Mouse (Mus musculus) MEL (cell line): Measurements from ENCODE around the gene Asb16. TPM values are rescaled to one million over a fixed set of nuclear protein-coding genes. Genes with fewer than 3 reads are reported as not detected.

Experiments used
- DNase-seq: peaks from one replicate; pipeline ENCODE4 v3.0.0; 2011; ENCODE audit warnings: low read depth, low spot score
- H3K27ac ChIP-seq: 2 replicates; pipeline ENCODE4 v1.5.1; 2012; ENCODE audit warnings: low read depth, mild to moderate bottlenecking, control low read depth, low read length, moderate library complexity; ENCODE audit not compliant: control insufficient read depth
- H3K27me3 ChIP-seq, 2 experiments: fragments of 150-350 bp in 1 of 2; sonication (generic) in 1 of 2; 2 replicates each; pipeline ENCODE4 v1.6.1; 2012; ENCODE audit warnings: low read length in 2 of 2, mild to moderate bottlenecking in 2 of 2, improper control_type of control experiment in 1 of 2, moderate library complexity in 1 of 2; ENCODE audit not compliant: insufficient read depth in 2 of 2, control insufficient read depth in 1 of 2
- H3K36me3 ChIP-seq, 2 experiments: 2 replicates each; pipeline ENCODE4 v1.6.1; 2012 to 2014; ENCODE audit warnings: low read length in 2 of 2, improper control_type of control experiment in 1 of 2, inconsistent platforms in 1 of 2, mild to moderate bottlenecking in 1 of 2; ENCODE audit not compliant: insufficient read depth in 2 of 2, control insufficient read depth in 1 of 2
- H3K4me1 ChIP-seq, 2 experiments: fragments of 150-350 bp in 1 of 2; sonication (generic) in 1 of 2; 2 replicates each; pipeline ENCODE4 v1.6.1; 2012; ENCODE audit warnings: low read length in 2 of 2, improper control_type of control experiment in 1 of 2, mild to moderate bottlenecking in 1 of 2; ENCODE audit not compliant: insufficient read depth in 2 of 2, control insufficient read depth in 1 of 2
- H3K4me3 ChIP-seq, 2 experiments: fragments of 150-350 bp in 1 of 2; sonication (generic) in 1 of 2; 2 replicates each; pipeline ENCODE4 v1.5.1; 2012; ENCODE audit warnings: low read depth in 2 of 2, low read length in 2 of 2, mild to moderate bottlenecking in 2 of 2, moderate library complexity in 2 of 2, control low read depth in 1 of 2, improper control_type of control experiment in 1 of 2; ENCODE audit not compliant: control insufficient read depth in 1 of 2, insufficient read depth in 1 of 2
- H3K79me2 ChIP-seq: 2 replicates; pipeline ENCODE4 v1.6.1; 2012; ENCODE audit warnings: mild to moderate bottlenecking, low read length, moderate library complexity; ENCODE audit not compliant: control insufficient read depth, poor library complexity, insufficient read depth
- H3K9ac ChIP-seq: 2 replicates; pipeline ENCODE4 v1.6.1; 2012; ENCODE audit warnings: low read depth, mild to moderate bottlenecking, control low read depth, low read length, moderate library complexity; ENCODE audit not compliant: control insufficient read depth, poor library complexity, severe bottlenecking
- H3K9me3 ChIP-seq: fragments of 150-350 bp; sonication (generic); replicated peaks from 2 replicates; pipeline ENCODE4 v1.6.1; 2012; ENCODE audit warnings: mild to moderate bottlenecking, low read length, improper control_type of control experiment, moderate library complexity; ENCODE audit not compliant: insufficient read depth
- CHD1 ChIP-seq: IDR thresholded peaks from 2 replicates; pipeline ENCODE4 v1.6.1; 2012; ENCODE audit warnings: low read depth, mild to moderate bottlenecking, inconsistent platforms, low read length, improper control_type of control experiment
- CHD2 ChIP-seq: IDR thresholded peaks from 2 replicates; pipeline ENCODE4 v1.6.1; 2011; ENCODE audit warnings: low read length, improper control_type of control experiment
- CTCF ChIP-seq, 3 experiments: IDR thresholded peaks in 2 of 3; conservative IDR thresholded peaks in 1 of 3; 2 replicates each; pipeline ENCODE4 v1.5.1; 2011 to 2012; ENCODE audit warnings: low read length in 3 of 3, low read depth in 2 of 3, mild to moderate bottlenecking in 2 of 3, improper control_type of control experiment in 1 of 3, inconsistent platforms in 1 of 3, mixed read lengths in 1 of 3, moderate library complexity in 1 of 3; ENCODE audit not compliant: control insufficient read depth in 1 of 3, insufficient read depth in 1 of 3, poor library complexity in 1 of 3, severe bottlenecking in 1 of 3
- ELF1 ChIP-seq: IDR thresholded peaks from 2 replicates; pipeline ENCODE4 v1.6.1; 2014; ENCODE audit warnings: low read depth, mild to moderate bottlenecking, inconsistent platforms, low read length, improper control_type of control experiment, moderate library complexity
- EP300 ChIP-seq, 2 experiments: IDR thresholded peaks; 2 replicates each; pipeline ENCODE4 v1.6.1; 2011; ENCODE audit warnings: improper control_type of control experiment in 2 of 2, low read length in 2 of 2, low read depth in 1 of 2, mild to moderate bottlenecking in 1 of 2
- ETS1 ChIP-seq: IDR thresholded peaks from 2 replicates; pipeline ENCODE4 v1.6.1; 2012; ENCODE audit warnings: low read depth, mild to moderate bottlenecking, inconsistent platforms, low read length, improper control_type of control experiment, moderate library complexity
- GABPA ChIP-seq: IDR thresholded peaks from 2 replicates; pipeline ENCODE4 v1.6.1; 2012; ENCODE audit warnings: low read depth, mild to moderate bottlenecking, inconsistent platforms, low read length, improper control_type of control experiment, moderate library complexity
- GATA1 ChIP-seq: IDR thresholded peaks from 2 replicates; pipeline ENCODE4 v1.6.1; 2011; ENCODE audit warnings: low read depth, low read length, improper control_type of control experiment
- HCFC1 ChIP-seq: IDR thresholded peaks from 2 replicates; pipeline ENCODE4 v1.6.1; 2012; ENCODE audit warnings: low read depth, mild to moderate bottlenecking, inconsistent platforms, low read length, improper control_type of control experiment, moderate library complexity
- KAT2A ChIP-seq: conservative IDR thresholded peaks from 2 replicates; pipeline ENCODE4 v1.6.1; 2012; ENCODE audit warnings: low read depth, low read length, improper control_type of control experiment, inconsistent platforms
- MAFK ChIP-seq: IDR thresholded peaks from 2 replicates; pipeline ENCODE4 v1.6.1; 2011; ENCODE audit warnings: low read depth, mild to moderate bottlenecking, low read length, improper control_type of control experiment, borderline replicate concordance
- MAX ChIP-seq: IDR thresholded peaks from 2 replicates; pipeline ENCODE4 v1.6.1; 2011; ENCODE audit warnings: low read length, improper control_type of control experiment
- MAZ ChIP-seq: IDR thresholded peaks from 2 replicates; pipeline ENCODE4 v1.6.1; 2012; ENCODE audit warnings: low read depth, mild to moderate bottlenecking, inconsistent platforms, low read length, improper control_type of control experiment
- MEF2A ChIP-seq: IDR thresholded peaks from 2 replicates; pipeline ENCODE4 v1.6.1; 2014; ENCODE audit warnings: low read depth, mild to moderate bottlenecking, inconsistent platforms, low read length, improper control_type of control experiment; ENCODE audit not compliant: poor library complexity, insufficient replicate concordance, severe bottlenecking; ENCODE audit errors: extremely low read depth
- MXI1 ChIP-seq: IDR thresholded peaks from 2 replicates; pipeline ENCODE4 v1.6.1; 2011; ENCODE audit warnings: mild to moderate bottlenecking, low read depth, low read length, improper control_type of control experiment
- MYC ChIP-seq: IDR thresholded peaks from 2 replicates; pipeline ENCODE4 v1.6.1; 2011; ENCODE audit warnings: low read depth, mild to moderate bottlenecking, low read length, improper control_type of control experiment, moderate library complexity
- NRF1 ChIP-seq: IDR thresholded peaks from 2 replicates; pipeline ENCODE4 v1.6.1; 2014; ENCODE audit warnings: low read depth, mild to moderate bottlenecking, inconsistent platforms, low read length, improper control_type of control experiment, moderate library complexity; ENCODE audit not compliant: poor library complexity, insufficient read depth, severe bottlenecking
- POLR2A ChIP-seq, 2 experiments: IDR thresholded peaks; 2 replicates each; pipeline ENCODE4 v1.6.1; 2011 to 2012; ENCODE audit warnings: low read length in 2 of 2, mild to moderate bottlenecking in 2 of 2, control low read depth in 1 of 2, improper control_type of control experiment in 1 of 2, low read depth in 1 of 2, moderate library complexity in 1 of 2; ENCODE audit not compliant: control insufficient read depth in 1 of 2, insufficient read depth in 1 of 2, poor library complexity in 1 of 2
- SIN3A ChIP-seq: IDR thresholded peaks from 2 replicates; pipeline ENCODE4 v1.6.1; 2012; ENCODE audit warnings: low read length, improper control_type of control experiment, inconsistent platforms
- TAL1 ChIP-seq: IDR thresholded peaks from 2 replicates; pipeline ENCODE4 v1.6.1; 2012; ENCODE audit warnings: mild to moderate bottlenecking, inconsistent platforms, low read length, moderate library complexity, mixed read lengths
- TCF12 ChIP-seq: IDR thresholded peaks from 2 replicates; pipeline ENCODE4 v1.6.1; 2014; ENCODE audit warnings: low read depth, mild to moderate bottlenecking, inconsistent platforms, low read length, improper control_type of control experiment, moderate library complexity
- USF1 ChIP-seq: IDR thresholded peaks from 2 replicates; pipeline ENCODE4 v1.6.1; 2014; ENCODE audit warnings: low read depth, mild to moderate bottlenecking, inconsistent platforms, low read length, improper control_type of control experiment, moderate library complexity
- USF2 ChIP-seq, 2 experiments: IDR thresholded peaks; 2 replicates each; pipeline ENCODE4 v1.6.1; 2011 to 2012; ENCODE audit warnings: improper control_type of control experiment in 2 of 2, low read length in 2 of 2, borderline replicate concordance in 1 of 2, inconsistent platforms in 1 of 2, low read depth in 1 of 2, mild to moderate bottlenecking in 1 of 2; ENCODE audit not compliant: insufficient read depth in 1 of 2
- ZC3H11A ChIP-seq: IDR thresholded peaks from 2 replicates; pipeline ENCODE4 v1.6.1; 2012; ENCODE audit warnings: low read depth, mild to moderate bottlenecking, inconsistent platforms, low read length, improper control_type of control experiment
- ZMIZ1 ChIP-seq: IDR thresholded peaks from 2 replicates; pipeline ENCODE4 v1.6.1; 2012; ENCODE audit warnings: low read depth, mild to moderate bottlenecking, inconsistent platforms, low read length, improper control_type of control experiment, moderate library complexity
- ZNF384 ChIP-seq: IDR thresholded peaks from 2 replicates; pipeline ENCODE4 v1.6.1; 2012; ENCODE audit warnings: low read depth, mild to moderate bottlenecking, inconsistent platforms, low read length, improper control_type of control experiment
- polyA plus RNA-seq, 2 experiments: library from polyadenylated mRNA; stranded (reverse) in 1 of 2; unstranded in 1 of 2; fragments of >175 nt in 1 of 2; fragments of >200 nt in 1 of 2; gene quantifications; 2 replicates each; pipeline versions ENCODE4 v1.2.1 to v1.2.4; 2012; ENCODE audit warnings: low replicate concordance in 2 of 2, low read depth in 1 of 2; ENCODE audit not compliant: insufficient read length in 2 of 2, insufficient read depth in 1 of 2, missing spikeins in 1 of 2
- total RNA-seq: library from RNA; depleted of rRNA; stranded (reverse); fragments of 300-350 nt; gene quantifications from 2 replicates; pipeline ENCODE4 v1.2.3, GENCODE M21; 2012; rRNA removed

Asb16 gene
- total RNA-seq (3.9 and 4.4 TPM in 2 replicates), polyA plus RNA-seq (1 to 10 TPM in 1 of 2 experiments, not detected in 1; 8.5 TPM)

DNA sequence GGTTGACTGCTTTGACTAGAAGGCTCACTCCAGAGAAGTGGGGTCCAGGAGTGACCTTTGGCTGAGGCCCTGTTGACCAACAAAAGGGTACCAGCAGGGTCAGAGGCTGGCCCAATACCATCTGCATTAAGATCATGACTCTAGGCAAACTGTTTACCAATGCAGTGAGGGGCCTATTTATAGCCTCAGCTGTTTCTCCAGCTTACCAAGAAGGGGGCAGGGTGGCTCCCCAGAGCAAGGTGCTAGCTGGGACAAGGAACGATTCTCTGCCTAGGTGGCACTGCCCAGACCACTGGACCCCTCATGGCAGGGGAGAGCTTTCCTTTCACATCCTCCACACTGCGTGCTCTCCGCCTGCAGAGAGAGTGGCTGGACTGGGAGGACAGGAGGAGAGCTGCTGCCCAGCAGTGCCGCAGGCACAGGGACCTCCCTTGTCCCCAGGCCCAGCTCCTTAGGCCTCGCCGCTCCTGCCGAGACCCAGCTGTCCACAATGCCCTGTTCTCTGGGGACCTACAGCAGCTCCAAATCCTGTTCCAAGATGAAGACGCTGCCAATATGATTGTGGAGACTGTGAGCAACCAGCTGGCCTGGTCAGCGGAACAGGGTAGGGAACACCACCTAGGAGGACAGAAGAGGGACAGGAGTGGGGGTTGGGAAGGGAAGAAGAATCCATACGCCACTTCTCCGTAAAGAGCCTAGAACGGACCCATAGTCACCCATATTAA lies at the start of gene Asb16:
TSS of gene Asb16 (plus strand) at position 224 of the 725 bp plus-strand sequence.
- Histone ChIP-seq H3K36me3 (no peaks in the 10 kb centered on the region), H3K9ac (0 out of 2 replicates have a peak within 1 kb of the TSS, but pooled peaks have one; percentile 30), H3K9me3 (no peaks in the 10 kb centered on the region), H3K79me2 (no peaks in the 10 kb centered on the region), H3K27me3 (no peaks in the 10 kb centered on the region; a peak in 1 of 4 replicates), H3K4me3 (peak within 1 kb of the TSS; percentile 30 to 35; a peak in 3 of 4 replicates), H3K27ac (no peak within 1 kb of the TSS), H3K4me1 (no peaks in the 10 kb centered on the region)
- TF ChIP-seq KAT2A (no peak), HCFC1 (no peak), MEF2A (no peak), GABPA (no peak), CHD1 (no peak), USF1 (no peak), GATA1 (no peak), ZNF384 (no peak), CTCF (IDR thresholded peaks at IDR 0.05 in 2 of 3, conservative IDR thresholded peaks at IDR 0.05 in 1 of 3; ENCODE audit: control insufficient read depth in 1 of 3, insufficient read depth in 1 of 3, low read depth in 2 of 3, low read length in 3 of 3, poor library complexity in 1 of 3, severe bottlenecking in 1 of 3) (no peak), ETS1 (no peak), EP300 (IDR thresholded peaks at IDR 0.05; ENCODE audit: low read depth in 1 of 2, low read length in 2 of 2) (no peak), TAL1 (no peak), NRF1 (no peak)
- no peak for DNase-seq

DNA sequence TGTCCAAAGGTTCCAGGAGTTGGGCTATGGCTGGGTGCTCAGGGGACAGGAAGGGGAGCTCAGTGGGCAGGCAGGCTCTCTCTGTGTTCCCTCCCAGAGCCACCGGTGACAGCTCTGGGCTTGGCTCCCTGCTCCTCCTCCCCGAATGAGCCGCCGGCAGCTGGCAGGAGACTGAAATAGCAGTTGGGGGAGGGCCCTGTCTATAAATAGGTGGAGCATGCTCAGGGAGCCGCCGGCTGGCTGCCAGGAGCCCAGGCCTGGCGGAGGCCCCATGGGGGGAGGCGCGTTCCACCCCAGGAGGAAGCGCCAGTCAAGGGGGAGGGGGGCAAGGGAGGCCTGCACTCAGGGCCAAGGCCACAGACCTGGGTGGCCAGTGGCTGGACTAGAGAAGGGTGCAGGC lies 49.8 kb upstream of the Asb16 start:
- Histone ChIP-seq H3K4me3 (no peak overlapping the region), H3K36me3 (peaks cover 0 to 34% of the 10 kb centered on the region in 2 experiments; a peak in 2 of 4 replicates), H3K27ac (peak overlapping the region; percentile 5; the same call in 1 of the 2 replicates), H3K9me3 (no peaks in the 10 kb centered on the region), H3K79me2 (no peaks in the 10 kb centered on the region), H3K9ac (peak overlapping the region; percentile 3; the same call in 1 of the 2 replicates), H3K27me3 (no peaks in the 10 kb centered on the region), H3K4me1 (peaks cover 20 to 56% of the 10 kb centered on the region in 2 experiments)
- peak; percentile 95 for DNase-seq
- TF ChIP-seq CHD1: no peak
- TF ChIP-seq MYC: no peak
- TF ChIP-seq CHD2: peak; percentile 68
- peak; percentile 86 for TF ChIP-seq MXI1
- peak; percentile 58; the same call in 1 of the 2 replicates for TF ChIP-seq USF1
- no peak for TF ChIP-seq GATA1
- no peak; the same call in 1 of the 2 replicates for TF ChIP-seq MAFK
- no peak for TF ChIP-seq ZC3H11A
- peak; percentile 98; the same call in 1 of the 2 replicates for TF ChIP-seq MAZ
- peak; percentile 100 for TF ChIP-seq MEF2A
- TF ChIP-seq TCF12: peak; percentile 77
- TF ChIP-seq POLR2A (IDR thresholded peaks at IDR 0.05; ENCODE audit: control insufficient read depth in 1 of 2, insufficient read depth in 1 of 2, low read depth in 1 of 2, low read length in 2 of 2, poor library complexity in 1 of 2): peak in 1 of 2 experiments; percentile 29; a peak in 1 of 4 replicates
- TF ChIP-seq GABPA: no peak
- peak; percentile 63; the same call in 1 of the 2 replicates for TF ChIP-seq MAX
- no peak; the same call in 1 of the 2 replicates for TF ChIP-seq ZNF384
- no peak for TF ChIP-seq CTCF (IDR thresholded peaks at IDR 0.05 in 2 of 3, conservative IDR thresholded peaks at IDR 0.05 in 1 of 3; ENCODE audit: control insufficient read depth in 1 of 3, insufficient read depth in 1 of 3, low read depth in 2 of 3, low read length in 3 of 3, poor library complexity in 1 of 3, severe bottlenecking in 1 of 3)
- no peak; the same call in 1 of the 2 replicates for TF ChIP-seq ZMIZ1
- TF ChIP-seq TAL1: no peak; the same call in 1 of the 2 replicates
- peak; percentile 73 for TF ChIP-seq ELF1
- TF ChIP-seq USF2 (IDR thresholded peaks at IDR 0.05; ENCODE audit: borderline replicate concordance in 1 of 2, insufficient read depth in 1 of 2, low read depth in 1 of 2, low read length in 2 of 2): no peak
- TF ChIP-seq SIN3A: peak; percentile 94
